Mouse (Mus musculus) activated CD4-positive, CD25-positive, alpha-beta regulatory T cell, adult 4 months (primary cell): ENCODE measurements at regions not wholly inside any gene's neighbourhood (a gene's known extent, or its start where the extent isn't known, plus 50 kb on each side); places are given as distances from the start of the nearest gene placed in this dataset.

Experiments
- ATAC-seq: one replicate; pipeline ENCODE4 v1.8.0; 2017

- no peak for ATAC-seq
Observed at GRCm38 (mm10) chr9:120732650-120733293, 161.5 kb downstream of the Rpl14 start.

- no peak for ATAC-seq
Observed at GRCm38 (mm10) chr9:120733681-120734465, 162.6 kb downstream of the Rpl14 start.

- ATAC-seq, result no peak
Observed at GRCm38 (mm10) chr9:120735217-120735616, 164.0 kb downstream of the Rpl14 start.

- no peak for ATAC-seq
Observed at GRCm38 (mm10) chr9:120737956-120738355, 166.7 kb downstream of the Rpl14 start.

DNA sequence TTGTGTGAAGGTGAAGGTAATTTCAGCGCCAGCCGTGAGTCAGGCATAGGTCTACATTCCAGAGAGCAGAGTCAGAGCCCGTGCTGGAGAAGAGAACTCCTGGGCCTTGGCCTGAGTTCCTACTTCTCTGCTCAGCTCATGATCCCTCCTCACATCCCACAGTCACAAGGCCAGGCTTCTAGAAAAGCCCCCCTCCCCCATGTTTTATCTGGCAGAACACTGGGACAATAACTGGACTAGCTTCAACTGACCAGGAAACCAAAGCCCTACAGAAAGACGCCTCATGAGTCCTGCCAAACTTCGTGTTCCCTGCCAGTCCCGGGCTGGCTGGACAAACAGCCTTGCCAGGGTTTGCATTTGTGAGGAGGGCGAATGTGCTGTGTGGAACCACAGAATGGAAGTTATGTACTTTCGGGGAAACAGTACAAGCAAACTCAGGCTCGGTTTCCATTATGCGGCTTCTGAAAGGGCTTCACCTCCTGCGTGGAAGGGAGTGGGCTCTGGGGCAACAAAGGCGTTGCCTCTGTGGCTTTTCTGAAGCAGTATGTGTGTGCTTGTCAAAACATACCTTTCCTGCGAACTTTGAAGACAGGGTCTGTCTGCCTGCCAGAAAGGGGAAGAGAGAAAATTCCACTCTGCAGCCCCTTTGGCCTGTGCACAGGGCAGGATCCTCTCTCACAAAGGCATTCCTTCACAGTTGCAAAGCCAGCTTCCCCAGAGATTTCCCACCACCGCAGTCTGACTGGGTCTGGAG, 168.1 kb downstream of the Rpl14 start:
- ATAC-seq, result no peak

GRCm38 (mm10) chr9:120739953-120740524, 168.8 kb downstream of the Rpl14 start:
- no peak for ATAC-seq

GRCm38 (mm10) chr9:120741521-120741920, 170.3 kb downstream of the Rpl14 start:
- no peak for ATAC-seq

DNA sequence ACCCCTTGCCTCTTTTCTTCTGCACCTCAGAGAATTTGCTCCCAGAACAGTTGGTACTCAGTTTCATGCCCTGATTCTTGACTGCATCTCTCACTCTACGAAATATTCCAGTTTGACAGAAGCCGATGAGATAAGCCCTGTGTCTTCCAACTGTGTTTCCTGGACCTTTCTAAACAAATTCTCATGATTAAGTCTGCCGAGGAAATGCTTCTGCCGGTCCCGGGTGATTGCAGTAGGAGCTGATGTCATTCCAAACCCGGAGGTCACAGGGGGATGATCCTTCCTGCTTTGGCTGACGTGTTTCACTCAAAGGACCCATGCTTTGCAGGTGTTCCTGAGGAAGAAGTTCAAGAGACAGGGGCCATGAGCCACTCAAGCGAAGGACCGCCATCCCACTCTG, 172.2 kb downstream of the Rpl14 start:
- ATAC-seq, result no peak

DNA sequence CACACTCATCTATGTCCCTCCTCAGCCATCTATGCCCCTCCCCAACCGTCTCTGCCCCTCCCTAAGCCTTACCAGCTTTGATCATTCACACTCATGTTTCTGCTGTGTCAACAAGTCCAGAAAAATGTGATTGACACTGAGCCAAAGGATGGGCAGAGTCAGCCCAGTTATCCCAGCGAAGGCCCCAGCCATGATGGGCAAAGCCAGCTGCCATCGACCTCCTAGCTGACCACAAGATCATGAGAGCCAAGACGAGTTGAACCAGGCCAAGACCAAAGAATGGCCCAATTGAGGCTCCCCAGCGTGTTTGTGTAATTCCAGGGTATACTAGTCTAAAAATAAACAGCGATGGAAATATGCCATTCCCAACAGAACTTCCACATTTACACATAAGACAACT, 174.4 kb downstream of the Rpl14 start:
- ATAC-seq, result no peak

GRCm38 (mm10) chr9:120750820-120751219, 178.2 kb upstream of the Ctnnb1 start:
- no peak for ATAC-seq

GRCm38 (mm10) chr9:120751686-120752484, 177.1 kb upstream of the Ctnnb1 start:
- ATAC-seq, result no peak

DNA sequence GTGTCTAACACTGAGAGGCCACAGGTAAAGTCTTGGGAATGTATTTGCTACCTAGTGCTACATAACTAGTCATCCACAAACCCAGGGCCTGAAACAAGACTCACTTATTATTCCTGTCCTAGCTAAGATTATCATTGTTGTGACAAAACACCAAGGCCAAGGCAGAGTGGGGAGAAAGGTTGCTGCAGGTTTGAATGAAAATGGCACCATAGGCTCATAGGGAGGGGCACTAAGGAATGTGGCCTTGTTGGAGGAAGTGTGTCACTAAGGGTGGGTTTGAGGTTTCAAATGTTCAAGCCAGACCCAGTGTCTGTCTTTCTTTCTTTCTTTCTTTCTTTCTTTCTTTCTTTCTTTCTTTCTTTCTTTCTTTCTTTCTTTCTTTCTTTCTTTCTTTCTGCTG, 174.9 kb upstream of the Ctnnb1 start:
- no peak for ATAC-seq

DNA sequence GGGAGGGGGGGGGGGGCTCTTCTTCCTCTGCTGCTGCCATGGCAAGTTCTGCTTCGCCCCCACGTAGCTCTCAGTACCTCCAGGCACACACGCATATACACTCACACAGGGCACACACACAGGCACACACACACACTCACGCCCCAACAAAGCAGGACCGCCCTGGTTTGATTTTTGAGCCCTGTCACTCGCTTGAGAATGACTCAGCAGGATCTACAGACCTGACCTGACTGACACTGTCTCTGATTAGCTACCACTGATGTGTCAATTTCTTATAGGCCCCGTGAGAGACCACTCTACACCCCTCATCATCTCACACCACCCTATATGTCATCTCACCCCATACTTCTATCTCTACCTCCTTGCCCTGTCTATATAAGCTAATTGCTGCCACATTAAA, 173.5 kb upstream of the Ctnnb1 start:
- ATAC-seq, result no peak

- no peak for ATAC-seq
Observed at GRCm38 (mm10) chr9:120758003-120758402, 171.0 kb upstream of the Ctnnb1 start.

GRCm38 (mm10) chr9:120758632-120759031, 170.4 kb upstream of the Ctnnb1 start:
- no peak for ATAC-seq

DNA sequence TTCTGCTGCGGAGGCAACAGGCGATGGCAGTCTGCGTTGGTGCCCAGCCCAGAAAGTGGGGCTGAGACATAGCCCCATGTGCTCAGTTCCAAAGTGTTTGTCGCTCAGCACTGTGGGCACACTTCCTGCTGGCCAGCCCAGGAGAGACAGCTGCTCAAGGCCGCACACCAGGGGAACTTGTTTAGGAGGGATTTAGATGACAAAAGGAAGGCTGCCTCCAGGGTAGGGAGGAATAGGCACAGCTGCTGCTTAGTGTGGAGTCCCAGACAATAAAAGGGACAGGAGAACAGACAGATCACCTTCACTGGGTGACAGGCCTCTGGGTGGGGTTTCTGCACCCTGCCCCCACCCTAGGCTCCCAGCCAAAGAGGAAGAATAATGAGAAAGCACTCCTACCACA, 169.2 kb upstream of the Ctnnb1 start:
- ATAC-seq, result no peak

GRCm38 (mm10) chr9:120763802-120764201, 165.2 kb upstream of the Ctnnb1 start:
- no peak for ATAC-seq

DNA sequence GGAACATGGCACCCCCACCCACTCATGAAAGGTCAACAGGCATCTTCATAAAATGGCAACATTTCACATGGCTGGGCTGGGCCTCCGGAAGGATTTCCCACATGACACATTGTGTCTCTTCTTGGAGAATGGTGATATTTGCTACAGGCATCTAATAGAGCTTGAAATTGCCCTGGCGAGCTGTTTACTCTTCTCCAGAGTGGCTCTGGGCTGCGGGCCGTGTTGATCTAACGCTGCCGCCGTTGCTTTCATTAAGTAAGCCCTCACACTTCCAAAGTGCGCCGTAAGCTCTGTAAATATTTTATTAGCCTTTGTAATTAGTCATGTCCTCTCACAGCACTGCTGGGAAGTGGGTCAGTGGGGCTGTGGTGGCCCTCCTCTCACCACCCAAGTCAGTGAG, 164.4 kb upstream of the Ctnnb1 start:
- ATAC-seq, result no peak

DNA sequence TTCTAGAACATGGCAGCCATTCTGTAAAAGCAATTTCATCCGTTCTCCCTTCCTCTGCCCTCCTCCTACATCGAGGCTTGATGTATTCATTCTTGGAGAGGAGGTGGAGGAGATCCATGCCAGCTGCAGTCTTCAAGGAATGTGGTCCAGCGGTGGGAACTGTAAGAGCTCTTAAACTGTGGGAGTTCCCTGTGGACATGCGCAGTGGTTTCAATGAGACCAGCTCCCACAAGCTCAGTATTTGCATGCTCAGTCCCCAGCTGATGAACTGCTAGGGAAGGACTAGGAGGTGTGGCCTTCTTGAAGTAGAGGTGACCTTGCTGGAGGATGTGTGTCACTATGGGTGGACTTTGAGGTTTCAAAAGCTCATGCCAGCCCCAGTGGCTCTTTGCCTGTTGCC, 163.7 kb upstream of the Ctnnb1 start:
- ATAC-seq, result no peak

- ATAC-seq, result no peak
Observed at GRCm38 (mm10) chr9:120766881-120767280, 162.1 kb upstream of the Ctnnb1 start.

DNA sequence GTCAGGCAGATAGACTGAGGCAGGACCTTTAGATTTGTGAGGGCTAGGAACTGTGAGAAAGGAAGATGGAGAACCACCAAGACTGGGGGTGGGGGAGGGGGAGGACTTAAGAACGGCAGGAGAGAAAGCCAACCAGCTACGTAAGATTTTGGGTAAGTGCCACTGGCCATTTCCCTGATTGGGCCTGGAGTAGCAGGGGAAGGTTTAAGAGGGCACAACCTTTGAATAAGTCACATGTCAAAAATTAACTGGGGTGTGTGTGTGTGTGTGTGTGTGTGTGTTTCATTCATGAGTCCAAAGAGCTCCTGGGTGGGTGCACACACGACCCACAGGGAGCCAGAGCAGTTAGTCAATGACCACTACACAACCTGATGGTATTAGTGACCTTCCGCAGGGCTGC, 161.6 kb upstream of the Ctnnb1 start:
- ATAC-seq, result no peak

- ATAC-seq, result no peak
Observed at GRCm38 (mm10) chr9:120769056-120769455, 160.0 kb upstream of the Ctnnb1 start.

DNA sequence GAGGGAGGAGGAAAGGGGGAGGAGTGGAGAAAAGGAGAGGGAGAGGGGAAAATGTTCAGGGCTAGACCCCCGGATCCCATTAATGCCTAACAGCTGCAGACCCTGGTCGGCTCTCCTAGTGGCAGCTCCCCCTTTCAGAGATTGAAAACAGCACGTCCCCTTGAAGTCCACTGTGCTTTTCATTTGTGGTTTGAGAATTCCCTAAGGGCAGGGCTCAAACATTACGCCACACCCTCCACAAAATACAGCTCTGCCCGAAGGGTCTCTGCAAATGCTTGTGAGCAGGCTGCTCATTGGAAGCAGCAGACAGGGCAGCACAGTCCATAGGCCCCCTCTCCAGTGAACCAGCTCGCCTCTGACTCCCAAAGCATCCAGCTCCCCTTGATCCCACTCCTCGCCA, 159.3 kb upstream of the Ctnnb1 start:
- ATAC-seq, result no peak
